Mouse (Mus musculus) forebrain, embryonic 12.5 days (tissue): ENCODE measurements around the gene Ms4a8a. TPM values are rescaled to one million over a fixed set of nuclear protein-coding genes. Genes with fewer than 3 reads are reported as not detected.
A peak's percentile ranks its signal among the peaks of the same experiment; 100 is the strongest.
"Not testable (repeated sequence)": the region's sequence is repeated elsewhere in the genome, so short reads cannot be mapped to it uniquely, and the experiment has no call there.

ENCODE experiments used
- ATAC-seq: fragments of 200-750 bp; cut with Nextera tagmentation; 2 replicates; pipeline ENCODE4 v1.8.0; 2017; ENCODE audit warnings: moderate TSS enrichment; ENCODE audit not compliant: low FRiP score
- H3K27ac ChIP-seq: fragments of 300-500 bp; sonication (generic); 2 replicates; pipeline ENCODE4 v1.5.1; 2016; ENCODE audit warnings: mild to moderate bottlenecking
- H3K27me3 ChIP-seq: fragments of 300-500 bp; sonication (generic); 2 replicates; pipeline ENCODE4 v1.6.1; 2016; ENCODE audit warnings: mild to moderate bottlenecking
- H3K36me3 ChIP-seq: fragments of 300-500 bp; sonication (generic); replicated peaks from 2 replicates; pipeline ENCODE4 v1.6.1; 2016; ENCODE audit warnings: mild to moderate bottlenecking
- H3K4me1 ChIP-seq: fragments of 300-500 bp; sonication (generic); 2 replicates; pipeline ENCODE4 v1.6.1; 2016
- H3K4me2 ChIP-seq: fragments of 300-500 bp; sonication (generic); 2 replicates; pipeline ENCODE4 v1.6.1; 2016; ENCODE audit warnings: mild to moderate bottlenecking, moderate library complexity
- H3K4me3 ChIP-seq: fragments of 300-500 bp; sonication (generic); replicated peaks from 2 replicates; pipeline ENCODE4 v1.5.1; 2016; ENCODE audit warnings: mild to moderate bottlenecking
- H3K9ac ChIP-seq: fragments of 300-500 bp; sonication (generic); 2 replicates; pipeline ENCODE4 v1.6.1; 2016; ENCODE audit warnings: mild to moderate bottlenecking
- H3K9me3 ChIP-seq: fragments of 300-500 bp; sonication (generic); 2 replicates; pipeline ENCODE4 v1.6.1; 2016
- WGBS: fragments of 180-500 bp; shearing (Covaris S2); methylation state at CpG from one replicate; pipeline ENCODE4 v1.1.7; 2016; 5-methylcytosine and 5-hydroxymethylcytosine counted together
- polyA plus RNA-seq: library from polyadenylated mRNA; unstranded; fragments of >200 nt; fragmentation: Nextera tagmentation; extraction: Ambion mirVana; gene quantifications from 2 replicates; pipeline ENCODE4 v1.2.1, GENCODE M21; 2016

The Ms4a8a gene
- polyA plus RNA-seq: not detected in 2 replicates

DNA sequence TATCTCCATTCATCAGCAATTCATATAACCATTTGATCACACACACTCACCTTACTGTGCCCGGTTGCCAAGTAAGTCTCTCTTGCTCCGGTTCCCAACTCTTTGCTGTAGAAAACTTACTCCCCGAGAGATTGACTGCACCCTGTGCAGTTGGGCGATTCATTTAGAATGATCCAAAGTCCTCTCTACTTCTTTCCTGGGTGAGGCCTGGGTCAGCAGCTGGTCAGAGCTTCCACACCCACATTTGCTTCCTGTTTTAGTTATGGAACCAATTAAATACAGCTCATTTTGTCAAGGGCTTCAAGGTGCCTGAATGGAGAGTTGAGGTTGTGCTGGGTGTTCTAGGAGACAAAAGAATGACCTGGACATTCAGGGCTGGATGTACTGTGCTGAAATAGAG is at the start of gene Ms4a8a:
Gene Ms4a8a, minus strand, starts transcription at position 169 of the 400 bp plus-strand sequence.
- Histone ChIP-seq H3K4me3 (no peak within 1 kb of the TSS), H3K9ac (no peak within 1 kb of the TSS), H3K27me3 (no peaks in the 10 kb centered on the region), H3K4me2 (no peak within 1 kb of the TSS), H3K4me1 (no peaks in the 10 kb centered on the region), H3K27ac (no peak within 1 kb of the TSS), H3K36me3 (no peaks in the 10 kb centered on the region), H3K9me3 (no peaks in the 10 kb centered on the region)
- whole genome bisulfite sequencing: 85% methylated on average over 4 of the region's 4 CpGs
- no peak for ATAC-seq

DNA sequence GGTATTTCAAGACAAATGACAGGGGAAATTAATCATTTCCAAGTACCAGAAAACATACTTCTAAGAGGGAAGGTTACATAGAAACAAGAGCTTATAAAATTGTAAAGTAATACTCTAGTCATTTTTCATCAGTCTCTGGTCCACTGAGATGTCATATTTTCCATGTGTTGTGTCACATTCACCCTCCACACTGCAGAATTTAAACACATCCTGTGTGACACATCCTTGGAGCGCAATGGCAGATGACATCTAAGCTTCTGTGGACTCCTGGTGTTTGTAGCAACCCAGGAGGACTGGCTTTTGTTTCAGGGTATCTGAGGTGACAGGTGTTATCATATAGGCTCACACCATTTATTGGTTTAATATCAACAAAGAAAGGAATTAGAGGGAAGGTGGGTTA is 48.8 kb upstream of the Ms4a8a start:
- Histone ChIP-seq H3K27ac (no peak overlapping the region), H3K36me3 (no peaks in the 10 kb centered on the region), H3K4me1 (no peaks in the 10 kb centered on the region), H3K27me3 (no peaks in the 10 kb centered on the region), H3K9ac (no peak overlapping the region), H3K9me3 (peaks cover 2% of the 10 kb centered on the region; the same call in 1 of the 2 replicates), H3K4me3 (no peak overlapping the region), H3K4me2 (no peak overlapping the region)
- WGBS: 88% methylated on average over 1 of the region's 1 CpGs
- no peak for ATAC-seq

DNA sequence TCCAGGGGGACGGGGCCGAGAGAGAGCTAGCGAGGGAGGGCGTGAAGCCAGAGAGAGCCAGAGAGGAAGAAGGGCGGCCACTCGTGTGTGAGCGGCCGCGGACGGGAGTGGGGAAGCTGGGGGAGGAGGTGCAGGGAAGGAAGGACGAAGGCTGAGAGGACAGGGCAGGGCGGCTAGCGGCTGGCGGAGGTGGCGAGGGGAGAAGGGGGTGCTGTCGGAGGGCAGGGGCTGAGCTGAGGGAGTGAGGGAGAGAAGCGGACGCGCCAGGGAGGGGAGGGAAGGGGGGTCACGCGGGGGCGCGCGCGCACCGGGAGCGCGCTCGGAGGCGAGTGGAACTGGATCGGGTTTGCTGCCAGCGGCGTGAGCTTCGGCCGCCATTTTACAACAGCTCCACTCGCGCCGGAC is 40.1 kb upstream of the Ms4a8a start:
- Histone ChIP-seq H3K4me3 (peak overlapping the region; percentile 39), H3K9ac (0 out of 2 replicates have a peak overlapping the region, but pooled peaks have one; percentile 38), H3K4me2 (peak overlapping the region; percentile 46)
- peak; percentile 99 for ATAC-seq
- not testable (repeated sequence) for H3K4me1 ChIP-seq, H3K27me3 ChIP-seq, H3K9me3 ChIP-seq, H3K36me3 ChIP-seq, H3K27ac ChIP-seq
- 3% methylated on average over 15 of the region's 38 CpGs for WGBS

DNA sequence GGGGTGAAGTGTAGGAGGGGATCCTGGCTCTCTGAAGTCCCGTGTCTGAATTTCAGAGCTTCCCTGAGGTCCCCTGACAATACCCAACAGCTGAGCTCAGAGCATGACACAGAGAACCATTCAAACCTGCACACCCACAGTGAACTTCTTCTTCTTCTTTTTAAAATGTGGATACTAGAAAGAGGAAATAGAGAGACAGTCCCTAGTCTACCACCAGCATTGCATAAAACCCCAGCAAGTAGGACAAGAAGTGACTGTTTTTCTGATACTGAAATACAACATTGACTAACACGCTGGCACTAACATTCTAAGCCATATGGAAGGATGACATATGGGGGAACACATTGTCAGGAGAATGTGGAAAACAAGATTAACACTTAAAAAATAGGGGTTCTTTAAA is 38.4 kb upstream of the Ms4a8a start:
- H3K4me3 ChIP-seq: no peak overlapping the region
- H3K4me1 ChIP-seq: no peaks in the 10 kb centered on the region
- no peaks in the 10 kb centered on the region for H3K36me3 ChIP-seq
- no peak overlapping the region for H3K27ac ChIP-seq
- H3K9ac ChIP-seq: no peak overlapping the region
- H3K27me3 ChIP-seq: peaks cover 4% of the 10 kb centered on the region; the same call in 1 of the 2 replicates
- H3K4me2 ChIP-seq: no peak overlapping the region
- H3K9me3 ChIP-seq: no peaks in the 10 kb centered on the region
- 89% methylated on average over 2 of the region's 2 CpGs for WGBS
- no peak for ATAC-seq

DNA sequence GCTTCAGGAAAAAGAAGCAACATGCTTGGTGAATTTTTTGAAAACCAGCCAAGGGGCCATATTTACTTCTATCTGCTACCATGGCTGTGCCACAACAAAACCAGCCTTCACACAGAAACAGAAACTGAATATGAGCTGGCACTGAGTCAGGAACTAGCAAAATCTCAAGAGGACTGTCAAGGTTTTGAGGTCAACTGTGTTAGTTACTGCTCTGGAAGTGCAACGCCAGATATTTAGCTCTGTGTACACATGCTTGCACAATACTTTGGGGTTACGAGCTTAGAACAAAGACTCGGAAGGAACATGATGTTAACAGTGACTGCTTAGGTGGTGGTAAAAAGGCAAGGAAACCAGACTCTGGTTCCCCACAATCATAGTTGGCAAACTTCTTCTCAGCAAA is 26.8 kb upstream of the Ms4a8a start:
- WGBS: 85% methylated on average over 3 of the region's 3 CpGs
- 0 out of 2 replicates have a peak, but pooled peaks cover 4% of the 10 kb centered on the region for H3K9me3 ChIP-seq
- ATAC-seq: no peak
- H3K27ac ChIP-seq: no peak overlapping the region
- H3K4me3 ChIP-seq: no peak overlapping the region
- no peak overlapping the region for H3K9ac ChIP-seq
- no peaks in the 10 kb centered on the region for H3K4me1 ChIP-seq
- no peaks in the 10 kb centered on the region for H3K27me3 ChIP-seq
- H3K36me3 ChIP-seq: no peaks in the 10 kb centered on the region
- no peak overlapping the region for H3K4me2 ChIP-seq

DNA sequence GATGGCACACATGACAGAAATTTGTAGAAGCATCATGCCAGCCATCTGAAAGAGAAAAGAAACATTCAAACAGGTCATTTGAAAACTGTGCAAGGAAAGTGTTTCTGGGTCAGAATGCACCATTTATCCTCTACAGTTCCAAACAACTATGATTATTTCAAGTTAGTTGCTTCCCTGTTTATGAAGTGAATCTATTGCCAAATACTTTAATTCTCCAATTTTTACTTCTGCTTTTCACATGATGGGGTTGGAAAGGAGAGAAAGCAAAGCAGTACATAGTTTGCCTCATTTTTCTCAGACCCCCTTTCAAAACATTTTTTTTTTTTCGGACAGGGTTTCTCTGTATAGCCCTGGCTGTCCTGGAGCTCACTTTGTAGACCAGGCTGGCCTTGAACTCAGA is 21.0 kb upstream of the Ms4a8a start:
- 84% methylated on average over 1 of the region's 1 CpGs for WGBS
- H3K4me2 ChIP-seq: no peak overlapping the region
- no peak overlapping the region for H3K4me3 ChIP-seq
- no peaks in the 10 kb centered on the region for H3K9me3 ChIP-seq
- no peak for ATAC-seq
- no peaks in the 10 kb centered on the region for H3K36me3 ChIP-seq
- H3K27me3 ChIP-seq: no peaks in the 10 kb centered on the region
- no peaks in the 10 kb centered on the region for H3K4me1 ChIP-seq
- H3K9ac ChIP-seq: no peak overlapping the region
- H3K27ac ChIP-seq: no peak overlapping the region

DNA sequence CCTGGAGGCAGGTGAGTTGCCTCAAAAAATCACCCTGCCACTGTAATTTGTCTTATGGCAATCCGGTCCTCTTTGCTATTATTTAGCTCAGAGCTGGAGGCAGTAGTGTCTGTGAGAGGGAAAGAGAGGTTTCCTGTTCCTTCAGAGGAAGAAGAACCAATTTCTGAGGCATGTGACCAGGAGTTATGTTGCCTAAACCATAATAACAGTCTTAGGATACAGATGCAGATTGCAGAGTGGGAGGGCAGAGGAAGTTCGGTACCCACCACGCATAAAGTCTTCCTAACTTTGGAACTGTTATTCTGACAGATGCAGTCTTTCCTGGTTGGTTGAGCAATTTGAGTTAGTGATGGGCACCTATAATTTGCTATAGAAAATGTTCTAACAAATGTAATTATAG is 17.5 kb upstream of the Ms4a8a start:
- 86% methylated on average over 3 of the region's 3 CpGs for WGBS

DNA sequence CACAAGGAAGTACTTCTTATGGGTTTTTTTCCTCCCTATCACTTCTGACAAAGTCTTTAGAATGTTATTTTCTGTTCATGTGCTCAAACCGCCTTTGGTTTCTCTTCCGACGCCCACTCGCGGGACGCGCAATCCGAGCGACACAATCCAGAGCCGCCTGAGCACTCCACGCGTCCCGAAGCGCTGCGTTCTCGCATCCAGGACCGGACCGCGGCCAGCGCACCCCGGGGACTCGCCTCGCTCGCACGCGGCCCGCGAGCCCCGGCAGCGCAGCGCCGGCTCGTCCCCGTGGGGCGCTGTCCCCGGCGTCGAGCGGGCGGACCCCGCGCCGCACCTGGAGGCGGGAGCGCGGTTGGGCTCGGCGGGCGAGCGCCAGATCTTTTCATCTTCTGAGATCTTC is 11.2 kb upstream of the Ms4a8a start:
- Histone ChIP-seq H3K4me3 (peak overlapping the region; percentile 36), H3K27me3 (peaks cover 13% of the 10 kb centered on the region), H3K4me2 (peak overlapping the region; percentile 50)
- H3K9ac ChIP-seq, H3K36me3 ChIP-seq, H3K9me3 ChIP-seq, H3K4me1 ChIP-seq, ATAC-seq, H3K27ac ChIP-seq: not testable (repeated sequence)
- 6% methylated on average over 50 of the region's 50 CpGs for WGBS

More for the DNA sequence above, 17.5 kb upstream of the Ms4a8a start:
- ATAC-seq: no peak
- Histone ChIP-seq H3K27ac (no peak overlapping the region), H3K4me3 (no peak overlapping the region), H3K4me1 (no peaks in the 10 kb centered on the region), H3K9me3 (no peaks in the 10 kb centered on the region), H3K36me3 (no peaks in the 10 kb centered on the region), H3K4me2 (no peak overlapping the region), H3K27me3 (peaks cover 2% of the 10 kb centered on the region; the same call in 1 of the 2 replicates), H3K9ac (no peak overlapping the region)

DNA sequence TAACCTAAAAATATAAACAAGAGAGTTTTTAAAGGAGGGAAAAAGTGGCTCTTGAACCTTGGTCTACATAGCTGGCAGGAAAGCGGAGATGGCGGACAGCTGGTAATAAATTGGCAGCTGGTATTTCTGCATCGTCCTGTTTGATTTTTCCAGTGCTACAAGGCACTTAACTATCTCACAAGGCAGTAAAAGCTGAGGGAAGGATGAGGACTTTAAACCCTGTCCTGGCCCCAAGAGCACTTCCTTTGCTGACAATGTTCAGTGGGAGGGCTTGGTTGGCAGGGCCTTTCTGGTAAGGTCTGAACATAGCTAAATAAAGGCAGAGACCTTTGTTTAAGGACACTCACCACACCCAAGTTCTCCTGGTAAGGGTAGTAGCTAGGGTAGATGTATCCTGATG is 10.5 kb downstream of the Ms4a8a start:
- ATAC-seq: no peak

DNA sequence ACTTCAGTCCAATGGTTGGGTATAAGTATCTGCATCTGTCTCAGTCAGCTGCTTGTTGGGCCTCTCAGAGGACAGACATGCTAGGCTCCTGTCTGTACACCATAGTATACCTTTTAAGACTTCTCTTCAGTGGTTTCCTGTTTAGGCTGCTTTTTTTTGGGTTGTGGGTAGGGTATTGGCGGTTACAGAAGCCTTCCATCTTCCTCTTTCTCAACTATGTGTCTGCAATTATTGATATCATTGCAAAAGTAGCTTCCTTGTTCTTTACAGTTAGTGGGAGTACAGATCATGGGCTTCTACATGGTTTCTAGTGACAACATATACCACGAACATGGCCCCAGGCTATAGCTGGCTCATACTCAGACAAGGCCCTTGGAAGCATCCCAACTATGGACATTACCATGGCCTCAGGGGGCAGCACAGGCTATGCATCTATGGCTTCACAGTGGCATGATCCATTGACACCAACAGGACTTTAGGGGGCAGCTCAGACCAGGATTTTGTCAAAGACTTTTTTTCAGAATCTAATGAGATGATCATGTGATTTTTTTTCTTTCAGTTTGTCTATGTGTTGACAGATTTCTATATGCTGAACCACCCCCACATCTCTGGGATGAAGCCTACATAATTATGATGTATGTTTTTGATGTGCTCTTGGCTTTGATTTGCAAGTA is 15.6 kb downstream of the Ms4a8a start:
- Histone ChIP-seq H3K9ac (no peak overlapping the region), H3K9me3 (no peaks in the 10 kb centered on the region), H3K4me2 (no peak overlapping the region), H3K4me1 (no peaks in the 10 kb centered on the region), H3K4me3 (no peak overlapping the region), H3K27ac (no peak overlapping the region), H3K36me3 (no peaks in the 10 kb centered on the region), H3K27me3 (no peaks in the 10 kb centered on the region)
- ATAC-seq: no peak
- 81% methylated on average over 2 of the region's 2 CpGs for WGBS

More for the DNA sequence above, 10.5 kb downstream of the Ms4a8a start:
- Histone ChIP-seq H3K9ac (no peak overlapping the region), H3K36me3 (no peaks in the 10 kb centered on the region), H3K4me3 (no peak overlapping the region), H3K27ac (no peak overlapping the region), H3K4me1 (no peaks in the 10 kb centered on the region), H3K4me2 (no peak overlapping the region), H3K9me3 (no peaks in the 10 kb centered on the region), H3K27me3 (no peaks in the 10 kb centered on the region)
- WGBS: 87% methylated on average over 3 of the region's 3 CpGs

DNA sequence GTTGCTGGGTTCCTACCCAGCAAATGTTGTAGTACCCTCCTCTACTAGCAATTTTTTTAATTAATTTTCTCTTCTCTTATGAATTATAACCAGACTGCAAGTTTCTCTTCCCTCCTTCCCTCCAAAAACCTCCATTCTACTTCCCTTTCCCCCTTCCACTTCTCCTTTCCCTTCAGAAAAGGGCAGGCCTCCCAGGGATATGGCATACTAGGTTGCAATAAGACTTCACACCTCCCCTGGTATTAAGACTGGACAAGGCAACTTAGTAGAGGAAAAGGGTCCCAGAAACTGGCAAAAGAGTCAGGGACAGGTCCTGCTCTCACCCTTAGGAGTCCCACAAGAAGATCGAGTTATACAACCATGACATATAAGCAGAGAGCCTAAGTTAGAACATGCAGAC is 20.0 kb downstream of the Ms4a8a start:
- Histone ChIP-seq H3K9ac (no peak overlapping the region), H3K4me1 (no peaks in the 10 kb centered on the region), H3K9me3 (no peaks in the 10 kb centered on the region), H3K27ac (no peak overlapping the region), H3K36me3 (no peaks in the 10 kb centered on the region), H3K27me3 (no peaks in the 10 kb centered on the region), H3K4me2 (no peak overlapping the region), H3K4me3 (no peak overlapping the region)
- WGBS: 95% methylated on average over 1 of the region's 1 CpGs
- ATAC-seq: no peak

DNA sequence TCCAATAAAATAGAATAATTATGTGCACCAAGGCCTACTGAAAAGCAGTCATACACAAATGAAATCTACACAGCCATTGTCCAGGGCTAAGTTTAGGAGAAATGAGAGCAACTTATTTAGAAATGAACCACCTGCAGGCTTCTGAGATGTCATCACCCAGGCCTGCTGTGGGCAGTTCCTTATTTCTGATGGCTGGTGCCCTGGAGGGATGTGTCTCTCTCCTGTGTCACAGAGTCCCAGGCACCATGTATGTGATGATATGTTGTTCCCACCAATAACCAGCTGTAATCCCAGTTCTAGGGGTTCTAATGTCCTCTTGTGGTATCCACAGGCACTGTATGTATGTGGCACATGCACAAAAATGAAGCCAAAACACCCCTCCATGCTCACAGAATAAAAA is 20.9 kb downstream of the Ms4a8a start:
- Histone ChIP-seq H3K4me3 (no peak overlapping the region), H3K4me1 (no peaks in the 10 kb centered on the region), H3K9ac (no peak overlapping the region), H3K9me3 (no peaks in the 10 kb centered on the region), H3K4me2 (no peak overlapping the region), H3K27ac (no peak overlapping the region), H3K27me3 (no peaks in the 10 kb centered on the region), H3K36me3 (no peaks in the 10 kb centered on the region)
- no peak for ATAC-seq

DNA sequence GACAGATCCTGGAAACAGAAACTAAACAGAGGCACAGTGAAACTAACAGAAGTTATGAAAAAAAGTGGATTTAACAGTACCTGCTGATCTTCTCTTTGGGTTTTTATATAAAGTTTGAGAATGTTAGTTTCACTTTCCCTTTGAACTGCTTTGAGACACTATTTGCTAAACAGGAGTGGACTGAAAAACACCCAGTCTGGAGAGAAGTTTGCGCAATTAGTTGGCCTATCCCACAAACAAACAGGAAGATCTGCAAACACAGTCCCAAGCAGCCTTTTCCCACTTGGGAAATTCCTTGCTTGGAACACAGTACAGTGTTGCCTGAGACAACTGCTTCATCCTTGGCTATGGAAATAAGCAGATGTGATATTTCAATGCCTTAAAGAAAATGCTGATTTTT is 25.2 kb downstream of the Ms4a8a start:
- not testable (repeated sequence) for H3K4me3 ChIP-seq, ATAC-seq

More for the DNA sequence above, 25.2 kb downstream of the Ms4a8a start:
- not testable (repeated sequence) for H3K4me2 ChIP-seq, H3K4me1 ChIP-seq, H3K36me3 ChIP-seq, H3K9ac ChIP-seq, H3K9me3 ChIP-seq, H3K27me3 ChIP-seq, H3K27ac ChIP-seq
- WGBS: 94% methylated on average over 1 of the region's 1 CpGs
